Mouse (Mus musculus): ENCODE results near the gene B9d1.

B9d1 gene

DNA sequence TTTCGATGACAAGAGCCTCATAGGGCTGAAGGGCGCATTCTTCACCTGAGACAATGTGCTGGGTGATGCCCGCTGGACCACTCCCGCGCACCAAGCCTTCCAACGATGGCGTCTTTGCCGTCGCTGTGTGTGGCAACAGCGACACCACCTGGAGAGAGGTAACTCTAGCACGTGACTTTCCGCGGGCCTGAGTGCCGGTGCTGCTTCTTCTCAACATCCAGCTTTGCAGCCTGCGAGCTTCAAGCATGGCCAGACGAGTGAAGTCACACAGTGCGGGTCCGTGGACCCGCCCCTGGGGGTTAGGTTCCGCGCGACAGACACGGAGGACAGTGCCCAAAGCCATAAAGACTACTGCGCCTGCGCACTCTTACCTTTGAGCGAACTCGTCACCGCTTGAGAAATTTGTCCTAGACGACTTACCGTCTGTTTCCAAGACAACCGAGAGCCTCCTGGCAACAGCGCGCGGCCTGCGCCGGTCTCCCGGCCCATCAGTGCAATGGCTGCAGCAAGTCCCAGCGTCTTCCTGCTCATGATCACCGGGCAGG is at the start of gene B9d1:
TSS of gene B9d1 (plus strand) at position 432 of the 545 bp plus-strand sequence.
- DNase-seq, result peak; percentile 96 to 100

DNA sequence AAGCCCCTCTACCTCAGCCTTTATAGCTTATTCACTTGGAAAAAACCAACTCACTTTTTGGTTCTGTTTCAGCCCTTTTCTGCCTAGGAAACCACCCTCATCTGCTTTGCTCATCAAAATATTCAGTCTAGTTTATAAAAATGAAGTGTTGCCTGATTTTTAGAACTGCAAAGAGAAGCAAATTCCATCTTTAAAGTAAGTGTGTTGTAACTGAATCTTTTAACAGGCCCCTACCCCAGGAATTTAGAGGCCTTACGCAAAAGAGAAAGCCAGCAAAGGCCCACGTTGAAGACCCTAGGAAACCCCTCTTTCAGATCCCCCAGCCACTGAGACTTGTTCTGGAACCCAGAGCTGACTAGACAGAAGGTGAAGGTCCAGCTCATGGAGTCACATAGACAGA is 40.9 kb upstream of the B9d1 start:
- DNase-seq, result no peak

DNA sequence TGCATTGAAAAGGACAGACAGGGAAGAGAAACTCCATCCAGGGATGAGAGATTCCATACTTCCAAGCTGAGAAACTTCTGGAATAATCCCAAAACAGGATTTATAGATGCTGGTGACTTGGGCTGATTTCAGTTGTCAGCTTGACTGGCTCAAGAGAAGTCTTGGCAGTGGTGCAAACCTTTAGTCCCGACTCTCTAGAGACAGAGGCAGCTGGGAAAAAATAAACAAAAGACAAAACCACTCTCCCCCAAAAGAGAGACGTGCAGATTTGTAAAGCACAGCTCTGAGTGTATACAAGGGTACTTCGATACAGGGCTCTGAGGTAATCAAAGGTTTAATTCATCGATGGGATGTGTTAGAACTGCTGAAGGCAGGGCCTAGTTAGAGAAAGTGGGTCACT is 39.5 kb upstream of the B9d1 start:
- no peak for DNase-seq

DNA sequence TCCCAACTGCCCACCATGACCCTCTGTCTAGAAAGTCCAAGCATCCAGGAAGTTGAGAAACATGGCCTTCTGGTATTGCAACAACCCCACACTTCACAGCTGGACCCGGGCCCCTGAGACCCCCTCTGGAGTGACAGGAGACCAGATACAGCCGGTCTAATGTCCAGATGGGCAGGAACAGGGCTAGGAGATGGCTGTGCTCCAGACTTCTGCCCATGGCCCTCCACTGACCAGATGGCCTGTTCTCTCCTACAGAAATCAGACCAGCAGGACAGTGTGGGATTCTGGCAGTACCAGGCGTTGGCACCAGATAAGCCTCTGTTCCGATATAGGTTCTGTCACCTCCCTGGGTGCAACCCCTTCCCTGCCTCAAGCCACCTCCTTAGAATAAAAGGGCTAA is 36.4 kb upstream of the B9d1 start:
- peak; percentile 89 to 93 for DNase-seq

DNA sequence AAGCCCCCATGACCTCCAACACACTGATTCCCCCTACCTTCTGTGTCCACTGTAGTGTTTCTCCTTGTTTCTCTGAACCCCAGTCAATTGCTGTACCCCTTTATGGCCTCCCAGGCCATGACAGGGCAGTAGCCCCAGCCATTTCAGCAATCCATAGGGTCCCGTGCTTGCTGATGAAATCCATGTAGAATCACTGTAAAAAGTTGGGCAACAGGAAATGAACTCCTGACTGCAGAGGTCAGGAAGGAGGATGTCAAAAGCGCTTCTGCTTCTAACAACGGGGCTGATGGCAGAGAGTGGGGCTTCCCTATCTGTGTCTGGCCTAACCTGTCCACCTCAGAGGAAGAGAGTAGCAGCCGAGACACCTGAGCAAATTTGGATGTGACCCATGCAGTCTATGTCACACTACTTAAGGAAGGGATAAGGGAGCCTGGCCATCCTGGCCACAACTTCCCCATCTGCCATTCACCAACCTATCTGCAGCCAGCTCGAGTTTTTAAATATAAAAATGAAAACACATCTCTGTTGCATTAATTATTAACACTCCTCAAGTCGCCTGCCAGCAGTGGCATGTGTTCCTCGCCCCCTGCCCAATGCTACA is 35.5 kb upstream of the B9d1 start:
- DNase-seq, result peak in 1 of 2 experiments; percentile 38

DNA sequence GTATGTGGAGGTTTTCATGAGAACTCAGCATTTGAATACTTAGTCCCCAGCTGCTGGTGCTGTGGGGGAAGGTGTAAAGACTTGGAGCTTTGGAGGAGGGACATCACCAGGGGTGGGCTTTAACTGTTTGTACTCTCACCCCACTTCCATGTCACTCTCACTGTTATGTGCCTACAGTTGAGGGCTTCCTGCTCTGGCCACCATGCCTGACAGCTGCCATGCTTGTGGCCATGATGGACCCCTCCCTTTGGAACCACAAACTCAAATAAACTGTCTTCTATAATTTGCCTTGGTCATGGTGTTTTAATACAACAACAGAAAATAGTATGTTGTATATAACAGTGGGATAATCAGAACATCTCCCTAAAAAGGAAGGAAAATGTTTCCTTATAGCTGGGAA is 34.1 kb upstream of the B9d1 start:
- DNase-seq, result no peak

DNA sequence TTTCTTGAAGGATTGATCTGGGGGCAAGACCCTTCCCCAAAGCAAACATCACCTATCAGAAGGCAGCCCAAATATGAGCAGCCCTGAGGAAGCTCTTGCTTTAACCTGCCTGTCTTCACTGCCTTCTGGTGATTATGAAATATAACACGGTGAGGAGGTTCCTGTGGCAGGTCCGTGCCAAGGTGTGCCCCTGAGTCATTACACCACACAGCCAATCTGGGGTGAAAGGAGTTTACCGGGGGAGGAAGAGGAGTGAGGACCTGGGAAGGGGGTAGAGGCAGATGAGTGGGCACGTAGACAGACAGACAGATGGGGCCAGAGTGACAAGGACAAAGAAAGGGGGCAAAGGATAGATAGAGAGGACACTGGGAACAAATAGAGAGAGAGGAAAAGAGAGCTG is 31.3 kb upstream of the B9d1 start:
- no peak for DNase-seq

DNA sequence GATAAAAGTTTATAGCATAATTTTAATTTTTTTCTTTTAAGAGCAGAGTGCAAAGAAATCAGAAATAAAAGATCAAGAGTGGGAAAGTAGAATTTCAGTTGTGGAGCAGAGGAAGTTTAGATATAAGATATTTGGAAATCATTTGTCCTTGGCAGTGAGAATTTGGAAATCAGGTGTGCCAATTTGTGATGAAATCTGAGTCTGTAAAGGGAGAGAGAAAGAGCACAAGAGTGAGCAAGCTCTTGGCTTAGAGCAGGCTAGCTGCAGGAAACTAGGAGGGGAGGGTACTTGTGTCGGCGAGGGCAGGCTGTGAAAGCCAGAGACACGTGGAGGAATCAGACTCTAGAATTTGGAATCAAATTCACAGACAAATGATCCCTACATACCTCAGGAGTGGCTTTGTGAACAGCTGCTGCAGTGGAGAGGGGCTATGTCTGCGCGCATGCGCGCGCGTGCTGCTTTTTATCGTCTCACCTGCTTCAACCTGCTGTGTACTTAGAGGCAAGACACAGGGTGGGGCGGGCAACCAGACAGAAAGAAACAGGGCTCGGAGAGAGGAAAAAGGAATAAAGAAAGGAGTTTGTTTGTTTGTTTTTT is 28.1 kb upstream of the B9d1 start:
- DNase-seq, result peak; percentile 71 to 73

DNA sequence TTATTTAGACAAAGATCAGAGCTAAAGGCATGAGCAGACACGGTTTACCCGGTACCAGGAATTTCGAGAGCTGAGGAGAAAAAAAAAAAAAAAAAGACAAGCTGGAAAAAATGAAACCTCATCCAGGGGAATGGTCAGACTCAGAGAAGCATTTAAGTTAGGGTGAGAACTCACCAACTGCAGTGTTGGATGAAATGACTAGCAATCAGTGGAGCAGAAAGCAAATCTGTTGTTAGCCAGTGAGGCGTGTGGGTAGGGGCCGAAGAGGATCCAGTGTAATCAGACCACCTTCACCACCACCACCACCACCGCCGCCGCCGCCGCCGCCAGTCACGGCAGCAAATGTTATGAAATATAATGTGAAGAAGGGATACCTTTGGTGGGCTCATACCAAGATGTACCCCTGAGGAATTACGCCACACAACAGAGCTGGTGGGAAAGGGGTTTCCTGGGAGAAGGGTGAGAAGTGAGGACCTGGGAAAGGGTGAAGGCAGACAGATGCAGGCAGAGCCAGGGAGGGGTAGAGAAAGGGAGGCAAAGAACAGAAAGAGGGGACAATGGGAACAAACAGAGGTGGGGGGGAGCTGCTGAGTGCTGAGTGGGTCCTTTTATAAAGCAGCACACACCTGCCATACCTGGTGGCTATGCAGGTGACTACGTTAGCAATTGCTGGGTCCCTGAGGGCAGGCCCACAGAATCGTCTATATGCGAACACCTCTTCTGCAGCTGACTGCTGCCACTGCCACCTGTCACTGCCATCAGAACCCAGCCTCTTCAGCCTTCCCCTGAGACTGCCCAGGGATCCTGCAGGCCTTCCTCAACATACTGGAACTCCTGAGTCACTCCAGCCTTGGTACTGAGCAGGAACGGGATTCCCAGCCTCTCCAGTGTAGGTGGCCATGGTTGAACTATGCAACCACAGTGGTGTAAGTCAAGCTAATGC is 27.1 kb upstream of the B9d1 start:
- DNase-seq, result peak; percentile 28 to 38

DNA sequence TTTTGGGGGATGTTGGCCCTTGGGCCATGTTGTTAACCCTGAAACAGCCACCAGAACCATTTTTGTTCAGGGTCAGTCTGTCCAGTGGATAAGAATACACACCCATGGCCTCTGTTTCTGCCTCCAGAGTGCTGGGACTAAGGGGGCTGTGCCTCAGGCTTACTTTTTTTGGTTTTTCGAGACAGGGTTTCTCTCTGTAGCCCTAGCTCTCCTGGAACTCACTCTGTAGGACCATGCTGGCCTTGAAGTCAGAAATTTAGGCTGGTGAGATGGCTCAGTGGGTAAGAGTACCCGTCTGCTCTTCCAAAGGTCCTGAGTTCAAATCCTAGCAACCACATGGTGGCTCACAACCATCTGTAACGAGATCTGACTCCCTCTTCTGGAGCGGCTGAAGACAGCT is 26.2 kb upstream of the B9d1 start:
- no peak for DNase-seq

DNA sequence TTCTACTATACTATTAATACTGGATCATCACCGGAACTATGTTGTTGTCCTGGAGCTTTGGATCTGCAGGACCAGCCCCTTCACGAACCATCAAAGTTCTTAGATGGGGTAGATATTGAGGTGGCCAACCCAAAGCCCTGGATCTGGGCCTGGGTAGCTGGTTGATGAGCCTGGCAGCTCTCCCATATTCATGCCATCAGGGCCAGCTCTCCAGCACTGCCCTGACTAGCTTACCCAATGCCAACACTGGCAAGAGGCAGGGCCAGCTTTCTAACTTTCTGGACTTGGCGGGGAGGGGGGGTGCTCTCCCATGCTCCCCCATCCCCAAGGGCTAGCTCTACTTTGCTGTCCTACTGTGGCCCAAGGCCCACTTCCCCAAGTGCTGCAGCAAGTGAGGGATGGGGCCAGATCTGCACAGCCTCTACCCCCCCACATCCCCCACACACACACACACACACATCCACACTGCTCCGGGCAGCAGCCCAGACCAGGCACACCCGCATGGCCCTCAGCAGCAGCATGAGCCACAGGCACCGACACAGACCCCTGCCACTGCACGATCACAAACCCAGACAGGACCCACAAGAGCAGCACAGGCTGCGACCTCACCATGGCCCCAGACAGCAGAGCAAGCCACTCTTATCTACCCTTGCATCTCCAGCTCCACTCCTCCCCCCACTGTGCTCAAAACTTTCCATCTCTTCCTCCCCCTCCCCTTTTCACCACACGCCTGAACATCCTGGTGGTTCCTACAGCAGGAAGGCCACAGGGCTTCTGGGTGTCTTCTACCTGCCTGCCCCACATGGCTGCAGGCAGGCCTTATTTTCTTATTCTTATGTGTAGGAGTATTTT is 23.5 kb upstream of the B9d1 start:
- no peak for DNase-seq

DNA sequence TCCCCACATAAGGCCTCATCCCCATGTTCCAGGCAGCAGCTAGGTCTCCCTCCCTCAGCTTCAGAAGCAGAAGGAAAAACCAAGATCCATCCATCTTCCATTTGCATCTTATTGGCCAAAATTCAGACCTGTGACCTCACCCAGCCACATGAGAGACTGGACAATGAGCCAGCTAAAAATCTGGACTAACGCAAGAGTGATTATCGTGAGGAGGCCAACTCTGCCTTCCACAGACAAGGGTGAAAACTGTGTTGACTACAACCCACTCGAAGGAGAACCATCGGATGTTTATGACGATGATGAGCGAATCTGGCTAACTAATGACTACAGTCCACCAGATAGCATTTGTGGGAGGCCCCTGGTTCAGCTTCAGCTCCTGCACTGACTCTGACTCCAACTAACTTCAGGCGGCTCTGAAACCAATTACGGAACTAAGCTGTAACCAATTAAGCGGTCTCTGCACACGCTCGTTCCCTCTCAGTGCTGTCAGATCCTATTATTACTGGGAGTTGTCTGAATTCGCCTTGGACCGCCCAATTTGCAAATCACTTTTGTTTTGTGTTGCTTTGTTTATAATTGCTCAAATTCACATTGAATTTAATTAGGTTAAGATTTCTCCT is 21.6 kb upstream of the B9d1 start:
- DNase-seq, result no peak

DNA sequence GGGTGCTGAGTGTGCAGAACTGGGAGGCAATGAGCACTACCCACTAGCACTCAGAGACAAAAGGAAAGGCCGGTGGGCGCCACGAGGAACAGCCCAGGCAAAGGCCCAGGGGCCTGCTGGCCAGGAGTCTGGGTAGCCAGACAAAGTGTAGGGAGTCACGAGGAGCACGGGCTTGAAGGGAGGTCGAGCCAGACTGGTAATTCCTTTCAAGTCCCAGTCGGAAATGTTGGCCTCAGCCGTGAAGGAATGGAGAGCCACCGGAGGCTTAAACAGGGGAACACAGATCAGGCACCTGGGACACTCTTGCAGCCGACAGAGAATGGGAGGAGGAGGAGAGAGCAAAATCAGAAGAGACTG is 20.7 kb upstream of the B9d1 start:
- DNase-seq, result no peak

DNA sequence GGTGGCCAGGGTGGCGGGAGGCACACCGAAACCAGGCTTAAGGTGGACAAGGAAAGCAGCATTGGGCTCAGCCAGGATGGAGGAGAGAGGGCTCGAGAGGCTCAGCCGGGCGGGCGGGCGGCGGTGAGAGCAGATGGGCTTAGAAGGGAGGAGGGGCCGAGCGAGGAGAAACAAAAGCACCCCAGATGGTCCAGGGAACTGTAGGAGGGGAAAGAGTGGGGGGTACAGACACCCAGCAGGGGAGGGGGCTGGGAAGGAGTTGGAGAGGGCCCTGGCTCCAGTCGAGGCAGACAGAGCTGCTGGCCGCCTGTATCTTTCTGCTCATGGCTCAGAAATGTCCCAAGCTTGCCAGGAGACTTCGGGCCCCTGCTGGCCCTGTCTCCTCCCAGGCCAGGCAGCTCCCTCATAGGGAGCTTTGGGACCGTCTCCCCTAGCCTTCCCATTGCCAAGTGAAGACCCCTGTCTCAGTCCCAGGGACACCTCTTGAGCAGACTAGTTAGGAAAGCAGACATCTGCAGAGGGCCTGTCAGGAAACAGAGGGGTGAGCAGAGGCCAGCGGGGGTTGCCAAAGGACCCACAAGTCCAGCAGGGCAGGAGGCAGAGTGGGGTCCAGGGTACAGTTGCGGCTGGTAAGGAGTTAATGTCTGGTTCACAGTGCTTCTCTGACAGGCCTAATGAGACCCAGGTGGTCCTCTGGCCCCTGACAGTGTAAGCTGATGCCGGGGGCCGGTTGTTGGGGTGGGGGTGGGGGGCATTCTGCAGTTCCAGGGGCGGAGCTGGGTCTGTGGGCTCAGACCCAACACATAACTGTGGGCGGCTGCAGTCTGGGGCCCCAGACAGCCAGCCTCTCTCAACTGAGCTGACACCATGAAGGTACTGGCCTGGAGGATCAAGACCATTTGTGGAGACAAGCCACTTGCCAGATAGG is 20.1 kb upstream of the B9d1 start, which contains the start of gene Mfap4:
TSS of gene Mfap4 (plus strand) at position 819 of the 928 bp plus-strand sequence.
- DNase-seq, result peak; percentile 67 to 69

DNA sequence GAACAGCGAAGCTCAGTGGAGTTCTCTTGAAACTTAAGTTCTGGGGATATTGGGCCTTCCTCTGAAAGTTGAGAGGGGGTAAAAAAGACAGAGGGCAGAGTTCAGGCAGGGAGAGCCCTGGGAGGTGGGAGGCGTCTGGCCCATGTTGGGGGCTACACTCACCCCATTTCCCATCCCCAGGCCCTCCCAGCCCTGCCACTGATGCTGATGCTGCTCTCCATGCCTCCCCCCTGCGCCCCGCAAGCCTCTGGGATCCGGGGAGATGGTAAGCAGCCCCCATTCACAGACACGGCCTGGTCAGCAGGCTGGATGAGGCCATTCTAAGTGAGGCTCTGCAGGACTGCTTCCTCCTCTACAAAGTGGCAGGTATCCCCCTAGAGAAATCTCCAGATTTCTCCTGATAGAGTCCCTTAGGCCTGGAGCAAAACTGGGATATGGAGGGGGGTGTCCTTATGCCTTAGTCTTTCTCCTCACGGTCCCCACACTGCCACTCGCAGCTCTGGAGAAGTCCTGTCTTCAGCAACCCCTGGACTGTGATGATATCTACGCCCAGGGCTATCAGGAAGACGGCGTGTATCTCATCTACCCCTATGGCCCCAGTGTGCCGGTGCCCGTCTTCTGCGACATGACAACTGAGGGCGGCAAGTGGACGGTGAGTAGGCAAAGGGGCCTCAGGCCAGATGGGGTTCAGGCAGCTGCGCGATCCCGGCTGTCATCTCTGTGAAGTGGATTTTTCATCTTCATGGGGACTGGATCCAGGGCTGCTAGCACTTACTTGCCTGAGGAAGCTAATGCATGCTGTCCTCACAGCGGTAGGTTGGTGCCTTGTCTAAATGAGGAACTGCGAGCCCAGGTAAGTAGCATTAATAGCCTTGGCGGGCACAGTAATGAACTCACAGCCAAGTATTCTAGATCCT is 19.1 kb upstream of the B9d1 start:
- peak in 1 of 2 experiments; percentile 36 for DNase-seq

DNA sequence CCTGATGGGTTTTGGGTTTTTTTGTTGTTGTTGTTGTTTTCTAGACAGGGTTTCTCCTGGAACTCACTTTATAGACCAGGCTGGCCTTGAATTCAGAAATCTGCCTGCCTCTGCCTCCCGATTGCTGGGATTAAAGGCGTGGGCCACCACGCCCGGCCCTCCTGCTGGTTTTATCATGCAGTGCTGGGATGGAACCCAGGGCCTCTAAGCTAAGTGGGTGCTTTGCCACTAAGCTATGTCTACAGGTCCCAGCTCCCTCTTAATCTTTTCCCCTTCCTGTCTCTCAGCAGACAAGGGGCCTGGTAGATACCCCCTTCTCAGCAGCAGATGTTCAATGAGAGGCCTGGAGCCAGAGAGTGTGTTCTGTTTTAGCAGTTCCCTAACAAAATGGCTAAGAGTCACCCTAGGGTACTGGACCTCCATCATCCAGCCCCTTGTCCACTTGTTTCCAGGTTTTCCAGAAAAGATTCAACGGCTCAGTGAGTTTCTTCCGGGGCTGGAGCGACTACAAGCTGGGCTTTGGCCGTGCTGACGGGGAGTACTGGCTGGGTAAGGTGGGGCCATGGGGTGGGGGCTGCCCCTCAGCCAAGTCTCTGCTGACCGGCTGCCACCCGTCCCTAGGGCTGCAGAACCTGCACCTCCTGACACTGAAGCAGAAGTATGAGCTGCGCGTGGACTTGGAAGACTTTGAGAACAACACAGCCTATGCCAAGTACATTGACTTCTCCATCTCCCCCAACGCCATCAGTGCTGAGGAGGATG is 18.3 kb upstream of the B9d1 start:
- no peak for DNase-seq

DNA sequence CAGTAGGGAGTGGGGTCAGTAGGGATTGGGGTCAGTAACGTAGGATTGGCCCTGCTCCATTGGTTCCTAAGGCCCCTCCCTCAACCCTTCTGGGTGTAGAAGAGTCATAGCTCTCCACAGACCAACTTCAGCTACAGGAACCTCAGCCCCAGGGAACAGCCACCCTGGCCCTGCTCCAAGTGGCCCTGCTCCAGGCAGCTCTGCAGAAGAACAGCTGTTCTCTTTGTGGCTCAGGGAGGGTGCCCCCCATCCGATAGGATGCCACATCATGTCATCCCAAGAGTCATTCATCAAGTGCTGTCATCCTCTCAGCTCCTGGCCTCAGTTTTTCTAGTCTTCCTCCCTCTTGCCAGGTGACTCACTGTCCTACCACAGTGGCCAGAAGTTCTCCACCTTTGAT is 17.5 kb upstream of the B9d1 start:
- DNase-seq, result peak in 1 of 2 experiments; percentile 33

DNA sequence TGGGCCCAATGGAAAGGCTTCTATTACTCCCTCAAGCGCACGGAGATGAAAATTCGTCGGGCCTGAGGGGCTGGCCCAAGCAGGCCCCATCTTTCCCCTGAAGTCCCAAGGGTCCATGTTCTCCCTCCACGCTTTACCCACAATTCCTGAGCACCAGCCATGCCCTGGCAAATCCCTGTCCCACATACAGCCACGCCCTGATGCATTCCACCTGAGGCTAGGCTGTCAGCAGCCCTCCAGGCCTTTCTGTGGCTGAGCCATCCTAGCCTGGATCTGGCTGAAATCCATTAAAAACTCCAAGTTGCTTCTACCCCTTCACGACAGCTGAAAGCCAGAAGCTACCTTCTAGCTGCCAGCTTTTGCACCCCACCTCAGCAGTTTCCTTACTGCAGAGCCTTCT is 17.0 kb upstream of the B9d1 start:
- no peak for DNase-seq

DNA sequence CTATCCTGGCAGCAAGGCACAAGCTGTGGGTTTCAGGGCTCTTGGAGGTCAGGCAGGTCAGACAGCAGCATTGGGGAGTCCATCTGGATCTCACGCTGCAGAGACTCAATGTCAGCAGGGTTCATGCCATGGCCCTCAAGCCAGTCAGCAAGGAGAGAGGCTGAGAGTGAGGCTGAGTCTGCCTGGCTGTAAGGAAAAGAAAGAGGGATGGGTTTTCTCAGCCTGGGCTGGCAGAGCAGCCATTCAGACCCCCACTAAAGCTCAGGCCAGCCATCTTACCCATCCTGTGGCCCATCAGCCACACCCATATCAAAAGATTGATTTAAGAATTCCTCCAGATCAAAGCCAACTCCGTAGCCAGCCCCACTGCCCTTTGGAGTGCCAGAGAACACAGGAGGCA is 15.9 kb upstream of the B9d1 start:
- DNase-seq, result no peak

Data from cerebellum, postnatal 36 days (tissue).